Mouse (Mus musculus) heart, embryonic 14.5 days (tissue): ENCODE results near the gene Lmo2. TPM values are rescaled to one million over a fixed set of nuclear protein-coding genes. Genes with fewer than 3 reads are reported as not detected.
"Not testable (repeated sequence)": the region's sequence is repeated elsewhere in the genome, so short reads cannot be mapped to it uniquely, and the experiment has no call there.

Experiments used
- ATAC-seq: fragments of 200-750 bp; cut with Nextera tagmentation; 2 replicates; pipeline ENCODE4 v1.8.0; 2017; ENCODE audit warnings: low read depth, moderate TSS enrichment; ENCODE audit not compliant: insufficient number of reproducible peaks, insufficient read depth, low FRiP score
- H3K27ac ChIP-seq, 2 experiments: fragments of 200-500 bp in 1 of 2; fragments of 300-500 bp in 1 of 2; sonication (generic) in 1 of 2; replicated peaks in 1 of 2; 2 replicates each; pipeline ENCODE4 v1.5.1; 2012 to 2014; ENCODE audit warnings: low read depth in 2 of 2, low read length in 2 of 2, control low read depth in 1 of 2, mild to moderate bottlenecking in 1 of 2, mixed read lengths in 1 of 2; ENCODE audit not compliant: control insufficient read depth in 1 of 2, insufficient read depth in 1 of 2
- H3K27me3 ChIP-seq: fragments of 300-500 bp; sonication (generic); 2 replicates; pipeline ENCODE4 v1.6.1; 2014; ENCODE audit warnings: mild to moderate bottlenecking, low read length, control low read depth; ENCODE audit not compliant: control insufficient read depth, insufficient read depth
- H3K36me3 ChIP-seq: fragments of 300-500 bp; sonication (generic); 2 replicates; pipeline ENCODE4 v1.6.1; 2014; ENCODE audit warnings: mild to moderate bottlenecking, control low read depth, low read length, mixed read lengths; ENCODE audit not compliant: control insufficient read depth, insufficient read depth
- H3K4me1 ChIP-seq, 2 experiments: fragments of 200-500 bp in 1 of 2; fragments of 300-500 bp in 1 of 2; sonication (generic) in 1 of 2; 2 replicates each; pipeline ENCODE4 v1.6.1; 2012 to 2014; ENCODE audit warnings: low read length in 2 of 2, control low read depth in 1 of 2, mixed read lengths in 1 of 2; ENCODE audit not compliant: control insufficient read depth in 2 of 2, insufficient read depth in 2 of 2
- H3K4me2 ChIP-seq: fragments of 300-500 bp; sonication (generic); 2 replicates; pipeline ENCODE4 v1.6.1; 2014; ENCODE audit warnings: mild to moderate bottlenecking, low read length
- H3K4me3 ChIP-seq, 2 experiments: fragments of 200-500 bp in 1 of 2; fragments of 300-500 bp in 1 of 2; sonication (generic) in 1 of 2; 2 replicates each; pipeline ENCODE4 v1.5.1; 2012 to 2014; ENCODE audit warnings: low read length in 2 of 2, mild to moderate bottlenecking in 2 of 2, control low read depth in 1 of 2, low read depth in 1 of 2, moderate library complexity in 1 of 2; ENCODE audit not compliant: control insufficient read depth in 1 of 2, insufficient read depth in 1 of 2
- H3K9ac ChIP-seq: fragments of 300-500 bp; sonication (generic); 2 replicates; pipeline ENCODE4 v1.6.1; 2014; ENCODE audit warnings: mild to moderate bottlenecking, low read length
- H3K9me3 ChIP-seq: fragments of 300-500 bp; sonication (generic); 2 replicates; pipeline ENCODE4 v1.6.1; 2016; ENCODE audit warnings: low read length, control low read depth; ENCODE audit not compliant: control insufficient read depth
- WGBS: fragments of 180-500 bp; shearing (Covaris S2); extraction: QIAGEN DNeasy Blood & Tissue Kit; methylation state at CpG from one replicate; pipeline ENCODE4 v1.1.7; 2014; 5-methylcytosine and 5-hydroxymethylcytosine counted together
- polyA plus RNA-seq: library from polyadenylated mRNA; unstranded; fragments of >200 nt; fragmentation: Nextera tagmentation; extraction: Ambion mirVana; gene quantifications from 2 replicates; pipeline ENCODE4 v1.2.1, GENCODE M21; 2014

Gene Lmo2
- polyA plus RNA-seq, 1 experiment from 2014 or later, result 21.9 TPM

DNA sequence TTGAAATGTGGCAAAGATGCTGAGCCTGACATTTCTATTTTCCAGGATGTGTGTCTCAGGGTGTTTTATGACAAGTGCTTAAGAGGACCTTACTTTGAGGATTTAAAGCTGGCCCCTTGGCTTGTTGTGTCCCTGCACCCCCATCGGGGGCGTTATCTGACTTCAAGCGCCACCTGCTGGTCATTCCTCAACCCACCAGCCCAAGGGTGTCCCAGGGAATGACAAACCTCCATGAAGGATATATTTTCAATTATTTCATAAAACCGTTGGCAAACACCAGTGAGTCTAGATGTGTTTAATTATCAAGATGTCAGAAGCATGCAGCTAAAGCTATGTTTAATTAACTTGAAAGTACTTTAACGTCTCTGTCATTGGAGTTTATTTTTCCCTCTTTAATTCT, 24.5 kb downstream of the Lmo2 start:
- Histone ChIP-seq H3K36me3 (peaks cover 15% of the 10 kb centered on the region; the same call in 1 of the 2 replicates), H3K27me3 (peaks cover 5% of the 10 kb centered on the region; the same call in 1 of the 2 replicates), H3K9ac (no peak overlapping the region), H3K4me3 (no peak overlapping the region), H3K4me2 (no peak overlapping the region), H3K9me3 (no peaks in the 10 kb centered on the region), H3K4me1 (no peaks in the 10 kb centered on the region), H3K27ac (no peak overlapping the region)
- no peak for ATAC-seq
- WGBS, result 7% methylated on average over 5 of the region's 5 CpGs

GRCm38 (mm10) chr2:103983146-103983545, 25.4 kb downstream of the Lmo2 start:
- Histone ChIP-seq H3K9ac (no peak overlapping the region), H3K36me3 (peaks cover 15% of the 10 kb centered on the region; the same call in 1 of the 2 replicates), H3K27me3 (peaks cover 4% of the 10 kb centered on the region; the same call in 1 of the 2 replicates), H3K4me1 (no peaks in the 10 kb centered on the region), H3K9me3 (no peaks in the 10 kb centered on the region), H3K4me2 (no peak overlapping the region), H3K27ac (no peak overlapping the region), H3K4me3 (no peak overlapping the region)
- 87% methylated on average over 10 of the region's 10 CpGs for WGBS
- ATAC-seq, result no peak

GRCm38 (mm10) chr2:103987595-103987994, 29.8 kb downstream of the Lmo2 start:
- H3K27ac ChIP-seq, H3K4me3 ChIP-seq, H3K4me1 ChIP-seq, H3K9me3 ChIP-seq, H3K27me3 ChIP-seq, H3K4me2 ChIP-seq, H3K9ac ChIP-seq, ATAC-seq, H3K36me3 ChIP-seq: not testable (repeated sequence)
- WGBS, result 61% methylated on average over 7 of the region's 8 CpGs

GRCm38 (mm10) chr2:103989724-103990123, 31.9 kb downstream of the Lmo2 start:
- H3K4me3 ChIP-seq, result no peak overlapping the region
- no peaks in the 10 kb centered on the region for H3K4me1 ChIP-seq
- peaks cover 13% of the 10 kb centered on the region for H3K27me3 ChIP-seq
- ATAC-seq, result no peak
- H3K4me2 ChIP-seq, result no peak overlapping the region
- H3K27ac ChIP-seq, result no peak overlapping the region
- 82% methylated on average over 6 of the region's 6 CpGs for WGBS
- no peaks in the 10 kb centered on the region for H3K36me3 ChIP-seq
- H3K9ac ChIP-seq, result no peak overlapping the region
- H3K9me3 ChIP-seq, result no peaks in the 10 kb centered on the region

DNA sequence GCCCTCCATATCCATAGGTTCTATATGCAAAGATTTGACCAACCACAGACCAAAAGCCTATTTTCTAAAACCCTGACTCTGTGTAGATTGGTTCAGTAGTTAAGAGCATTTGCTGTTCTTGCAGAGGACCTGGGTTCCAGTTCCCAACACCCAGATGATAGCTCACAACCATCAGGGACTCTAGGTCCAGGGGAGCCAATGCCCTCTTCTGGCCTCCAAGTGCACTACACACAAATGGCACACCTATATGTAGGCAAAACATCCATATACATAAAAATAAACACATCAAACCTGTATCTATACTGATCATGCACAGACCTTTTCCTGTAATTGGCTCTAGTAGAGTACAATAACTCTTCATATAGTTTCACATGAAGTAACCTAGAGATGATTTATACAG, 33.5 kb downstream of the Lmo2 start:
- Histone ChIP-seq H3K4me3 (no peak overlapping the region), H3K27ac (no peak overlapping the region), H3K9me3 (no peaks in the 10 kb centered on the region), H3K9ac (no peak overlapping the region), H3K27me3 (peaks cover 13% of the 10 kb centered on the region), H3K4me1 (no peaks in the 10 kb centered on the region), H3K36me3 (no peaks in the 10 kb centered on the region), H3K4me2 (no peak overlapping the region)
- no peak for ATAC-seq

DNA sequence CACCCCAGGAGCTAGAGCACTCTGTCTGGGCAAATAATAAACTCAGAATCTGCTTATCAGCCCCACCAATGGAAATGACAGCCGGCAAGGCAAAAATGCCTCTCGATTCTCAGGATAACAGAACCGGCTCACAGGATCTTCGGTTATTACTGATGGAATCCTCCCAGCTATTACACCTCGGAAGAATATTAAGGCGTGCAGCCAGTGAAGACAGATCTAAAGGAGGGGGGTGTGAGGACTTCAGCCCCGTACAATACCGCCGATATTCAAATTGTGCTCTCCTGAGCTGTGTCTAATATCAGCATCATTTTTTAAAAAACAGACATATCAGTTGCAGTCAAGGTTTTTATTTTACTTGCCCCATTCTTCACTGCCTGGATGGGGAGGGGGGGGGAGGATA, 34.4 kb downstream of the Lmo2 start:
- H3K4me2 ChIP-seq, result no peak overlapping the region
- H3K4me3 ChIP-seq, result no peak overlapping the region
- ATAC-seq, result no peak
- H3K9me3 ChIP-seq, result no peaks in the 10 kb centered on the region
- no peaks in the 10 kb centered on the region for H3K36me3 ChIP-seq
- peaks cover 13% of the 10 kb centered on the region for H3K27me3 ChIP-seq
- no peak overlapping the region for H3K9ac ChIP-seq
- H3K4me1 ChIP-seq, result no peaks in the 10 kb centered on the region
- H3K27ac ChIP-seq, result no peak overlapping the region
- 59% methylated on average over 9 of the region's 9 CpGs for WGBS

GRCm38 (mm10) chr2:103992618-103993332, 35.0 kb downstream of the Lmo2 start:
- WGBS, result 34% methylated on average over 17 of the region's 17 CpGs
- no peak overlapping the region for H3K9ac ChIP-seq
- no peak overlapping the region for H3K4me2 ChIP-seq

DNA sequence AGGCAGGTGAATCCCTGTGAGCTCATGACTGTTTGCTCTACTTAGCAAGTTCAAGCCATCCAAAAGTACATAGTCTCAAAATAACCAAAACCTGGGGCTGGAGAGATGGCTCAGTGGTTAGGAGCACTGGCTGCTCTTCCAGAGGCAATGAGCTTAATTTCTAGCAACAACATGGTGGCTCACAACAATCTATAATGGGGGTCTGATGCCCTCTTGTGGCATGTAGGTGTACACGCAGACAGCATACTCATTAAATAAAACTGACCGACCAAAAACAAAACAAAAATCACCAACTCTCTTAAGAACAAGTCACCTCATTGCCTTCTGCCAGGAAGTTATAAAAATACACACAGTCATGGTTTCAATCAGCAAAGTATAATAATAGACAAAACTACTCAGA, 43.3 kb downstream of the Lmo2 start:
- Histone ChIP-seq H3K4me2 (no peak overlapping the region), H3K9ac (no peak overlapping the region), H3K36me3 (no peaks in the 10 kb centered on the region), H3K27me3 (0 out of 2 replicates have a peak, but pooled peaks cover 3% of the 10 kb centered on the region), H3K9me3 (no peaks in the 10 kb centered on the region), H3K27ac (no peak overlapping the region), H3K4me1 (no peaks in the 10 kb centered on the region), H3K4me3 (no peak overlapping the region)
- ATAC-seq, result no peak
- WGBS, result 22% methylated on average over 2 of the region's 2 CpGs

More at GRCm38 (mm10) chr2:103992618-103993332, 35.0 kb downstream of the Lmo2 start:
- ATAC-seq, result no peak
- H3K27ac ChIP-seq, result no peak overlapping the region
- H3K27me3 ChIP-seq, result peaks cover 13% of the 10 kb centered on the region
- no peak overlapping the region for H3K4me3 ChIP-seq
- no peaks in the 10 kb centered on the region for H3K4me1 ChIP-seq
- H3K36me3 ChIP-seq, result no peaks in the 10 kb centered on the region
- no peaks in the 10 kb centered on the region for H3K9me3 ChIP-seq
